Mouse (Mus musculus) kidney, postnatal 14 days (tissue): Measurements from ENCODE around the gene Ctrb1.
A peak's percentile ranks its signal among the peaks of the same experiment; 100 is the strongest.

ENCODE experiments used
- DNase-seq: peaks from one replicate; pipeline ENCODE4 v3.0.0; 2022; ENCODE audit warnings: mixed read lengths

The Ctrb1 gene

GRCm38 (mm10) chr8:111680423-111681028, 10.3 kb downstream of the Ctrb1 start:
- no peak for DNase-seq

GRCm38 (mm10) chr8:111678848-111679247, 12.0 kb downstream of the Ctrb1 start:
- no peak for DNase-seq

GRCm38 (mm10) chr8:111678111-111678510, 12.7 kb downstream of the Ctrb1 start:
- peak; percentile 84 for DNase-seq

GRCm38 (mm10) chr8:111676237-111676636, 14.6 kb downstream of the Ctrb1 start:
- no peak for DNase-seq

GRCm38 (mm10) chr8:111666751-111667150, 24.1 kb downstream of the Ctrb1 start:
- no peak for DNase-seq

DNA sequence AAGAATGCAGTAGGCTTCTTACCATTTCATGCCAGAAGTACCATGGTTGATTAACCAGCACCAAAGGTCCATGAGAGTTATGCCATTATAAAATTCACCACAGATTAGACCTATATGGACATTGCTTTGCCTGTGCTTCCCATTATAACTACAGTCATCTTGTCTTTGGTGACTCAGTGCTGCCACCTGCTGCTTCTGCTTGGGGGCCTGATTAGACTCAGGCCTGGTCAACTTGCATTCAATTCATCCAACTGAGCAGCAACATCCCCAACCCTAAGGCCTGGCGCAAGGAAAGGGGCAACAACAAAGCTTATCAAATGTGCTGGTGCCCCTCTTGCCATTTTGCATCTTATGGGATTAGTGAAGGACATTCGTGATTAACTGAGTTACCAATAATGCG, 28.3 kb downstream of the Ctrb1 start:
- peak; percentile 87 for DNase-seq

- no peak for DNase-seq
These were observed 31.9 kb downstream of the Ctrb1 start for GRCm38 (mm10) chr8:111658819-111659423.

DNA sequence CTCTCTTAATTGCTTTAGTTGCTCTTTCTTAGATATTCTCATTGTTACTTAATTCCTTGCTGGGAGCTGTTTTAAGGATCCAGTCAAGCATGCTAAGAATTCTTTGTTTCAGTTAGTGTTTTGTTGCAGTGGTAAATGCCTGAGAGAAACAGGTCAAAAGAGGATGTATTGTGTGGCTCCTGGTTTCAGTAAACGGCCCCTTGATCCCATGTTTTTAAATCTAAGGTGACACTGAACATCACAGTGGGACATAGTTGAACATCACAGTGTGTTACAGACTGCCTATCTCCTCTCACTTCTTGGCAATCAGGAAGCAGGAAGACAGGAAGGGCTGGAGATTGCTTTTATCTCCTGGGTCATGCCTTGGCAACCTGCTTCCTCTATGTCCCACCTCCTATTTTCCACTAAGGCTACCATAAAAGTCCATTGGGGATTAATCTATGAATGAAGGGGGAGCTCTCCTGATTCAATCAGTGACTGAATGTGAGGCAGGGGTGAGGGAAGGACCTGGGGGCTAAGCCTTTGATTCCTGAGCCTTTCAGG, 33.4 kb downstream of the Ctrb1 start:
- DNase-seq = no peak

DNA sequence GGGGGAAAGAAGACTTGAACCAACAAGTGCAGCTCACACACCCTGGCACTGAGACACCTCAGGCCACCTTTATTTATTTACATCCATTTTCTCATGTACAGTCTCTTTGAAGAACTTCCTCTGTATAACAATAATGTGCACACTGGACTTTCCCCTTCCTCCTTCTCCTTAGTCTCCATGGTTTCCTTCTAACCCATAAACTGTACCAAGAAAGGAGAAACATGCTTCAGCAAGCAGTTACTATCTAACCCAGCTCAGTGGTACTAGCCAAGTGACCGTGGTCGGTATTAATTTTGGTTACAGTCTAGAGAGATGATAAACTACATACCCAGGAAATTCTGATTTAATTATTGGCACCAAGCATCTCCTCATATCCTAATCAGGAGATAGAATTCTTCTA, 37.3 kb downstream of the Ctrb1 start:
- DNase-seq = no peak

DNA sequence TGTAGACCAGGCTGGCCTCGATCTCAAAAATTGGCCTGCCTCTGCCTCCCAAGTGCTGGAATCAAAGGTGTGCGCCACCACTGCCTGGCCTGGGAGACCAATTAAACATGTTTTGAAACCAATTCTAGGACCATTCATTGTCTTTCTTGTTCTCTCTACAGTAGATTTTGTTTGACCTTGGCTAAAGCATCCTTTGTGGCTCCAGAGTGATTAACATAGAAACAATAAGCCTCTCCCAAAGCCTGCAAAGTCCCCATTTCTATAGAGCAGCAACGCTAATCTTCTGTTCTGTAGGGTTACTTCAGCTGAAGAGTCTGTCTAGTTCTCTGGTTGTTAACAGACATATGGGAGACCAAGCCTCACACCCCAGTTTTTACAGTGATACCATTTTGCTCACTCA, 40.2 kb downstream of the Ctrb1 start:
- no peak for DNase-seq

DNA sequence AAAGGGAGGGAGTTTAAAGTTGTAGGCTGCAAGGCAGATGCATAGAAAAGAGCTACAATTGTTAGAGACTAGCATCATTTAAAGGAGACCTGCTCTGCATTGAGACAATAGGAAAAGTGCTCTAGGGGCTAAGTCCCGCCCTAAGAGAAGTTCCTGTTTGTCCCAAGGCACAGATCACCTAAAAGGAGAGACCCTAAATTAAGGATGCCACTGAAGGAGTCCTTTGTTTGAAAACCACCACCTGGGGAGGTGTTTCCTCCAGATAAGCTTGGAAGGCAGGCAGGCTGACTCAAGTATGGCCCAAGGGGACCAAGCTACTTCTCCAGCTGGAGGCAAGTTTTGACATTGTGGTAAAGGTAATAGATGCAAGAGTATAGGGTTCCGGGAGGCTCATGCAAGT, 42.0 kb downstream of the Ctrb1 start:
- DNase-seq = no peak

DNA sequence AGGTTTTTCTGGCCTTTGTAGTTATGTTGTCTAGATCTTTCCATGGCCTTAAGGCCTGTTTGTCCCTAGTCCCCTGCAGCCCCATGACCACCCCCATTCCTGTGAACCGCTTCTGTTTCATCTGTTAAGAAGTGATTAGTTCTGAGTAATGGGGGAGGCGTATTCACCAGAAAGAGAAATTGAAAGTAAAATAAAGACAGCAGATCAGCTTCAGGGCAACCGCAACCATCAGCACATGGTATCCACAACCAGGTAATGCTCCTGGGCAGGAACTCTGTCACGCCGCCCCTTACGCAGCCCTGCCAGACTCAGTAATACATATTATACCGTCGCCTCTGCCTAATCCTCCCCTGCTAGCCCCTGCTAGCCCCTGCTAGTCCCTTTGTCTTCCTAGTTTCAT, 45.1 kb downstream of the Ctrb1 start:
- no peak for DNase-seq

GRCm38 (mm10) chr8:111644286-111645051, 46.3 kb downstream of the Ctrb1 start:
- DNase-seq = peak; percentile 50

- peak; percentile 95 for DNase-seq
These were observed 47.3 kb downstream of the Ctrb1 start, which contains the start of gene Zfp1 for GRCm38 (mm10) chr8:111643264-111644141. TSS of gene Zfp1 (plus strand) at chr8:111643401.

GRCm38 (mm10) chr8:111642939-111643263, 47.9 kb downstream of the Ctrb1 start:
- no peak for DNase-seq

DNA sequence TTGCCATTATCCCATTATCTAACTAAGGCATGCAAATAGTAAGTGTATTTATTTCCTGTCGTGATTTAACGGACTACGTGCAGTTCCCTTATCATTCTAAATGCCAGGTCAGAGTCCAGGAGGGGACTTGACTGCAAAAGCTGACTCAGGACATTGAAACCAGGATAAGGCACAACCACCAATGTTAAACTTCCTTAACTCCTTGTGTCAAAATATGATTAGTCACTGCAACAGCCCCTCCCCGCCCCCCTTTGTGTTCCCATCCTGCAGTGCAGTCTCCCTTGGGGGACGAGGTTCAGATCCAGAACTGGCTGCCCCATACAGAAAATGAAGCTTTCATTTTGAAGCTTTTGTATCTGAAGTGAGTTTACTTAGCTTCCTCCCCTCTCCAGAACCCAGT, 48.3 kb downstream of the Ctrb1 start:
- peak; percentile 37 for DNase-seq

DNA sequence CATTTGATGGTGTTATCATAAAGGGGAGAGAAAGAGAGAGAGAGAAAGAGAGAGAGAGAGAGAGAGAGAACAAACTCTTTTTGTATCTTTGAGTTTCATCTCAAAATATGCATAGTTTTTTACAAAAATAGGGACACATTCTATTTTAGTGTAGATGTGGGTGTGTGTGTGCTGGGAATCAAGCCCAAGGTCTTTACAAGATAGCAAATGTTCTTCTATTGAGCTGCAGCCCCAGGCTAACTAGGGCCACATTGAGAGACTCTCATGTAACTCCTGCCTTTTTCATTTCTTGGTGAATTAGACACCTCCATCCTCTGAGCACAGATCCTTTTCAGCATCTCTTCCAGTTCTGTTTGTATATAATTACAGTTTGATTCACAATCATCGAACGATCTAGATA, 49.7 kb downstream of the Ctrb1 start:
- no peak for DNase-seq

GRCm38 (mm10) chr8:111638086-111638485, 52.7 kb downstream of the Ctrb1 start:
- DNase-seq = no peak
